Mouse (Mus musculus): ENCODE measurements around the gene Dand5. TPM values are rescaled to one million over a fixed set of nuclear protein-coding genes. Genes with fewer than 3 reads are reported as not detected.

Dand5 gene
- 4.1 and 5.1 TPM in 2 replicates for polyA plus RNA-seq (2016; fragmentation: Nextera tagmentation; extraction: Ambion mirVana)

DNA sequence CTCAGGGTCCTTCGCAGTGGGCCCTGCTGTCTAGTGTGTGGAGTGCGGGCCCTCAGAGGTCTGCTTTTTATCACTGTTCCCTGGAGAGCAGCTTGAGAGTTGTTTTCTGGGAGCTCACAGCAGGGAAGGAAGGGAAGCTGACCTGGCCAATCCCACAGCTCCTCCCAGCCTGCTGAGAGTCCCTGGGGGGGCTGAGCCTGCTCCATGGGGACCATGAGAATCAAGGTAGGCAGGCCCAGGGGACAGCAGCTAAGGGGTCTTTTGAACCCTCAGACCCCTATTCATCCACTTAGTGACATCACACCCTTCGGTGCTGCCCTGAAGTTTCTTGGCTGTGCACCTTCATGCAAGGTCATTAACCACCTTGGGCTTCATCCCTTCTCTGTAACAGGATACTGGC is at the start of gene Dand5:
Dand5 (minus strand) TSS at position 101 of the 400 bp plus-strand sequence.
- Histone ChIP-seq H3K4me2 (peak within 1 kb of the TSS; percentile 57), H3K27ac (no peak within 1 kb of the TSS; the same call in 1 of the 2 replicates), H3K36me3 (no peaks in the 10 kb centered on the region), H3K4me3 (replicated peaks) (peak within 1 kb of the TSS; percentile 23), H3K27me3 (peaks cover 9% of the 10 kb centered on the region; the same call in 1 of the 2 replicates), H3K4me1 (replicated peaks) (peaks cover 10% of the 10 kb centered on the region; the same call in 1 of the 2 replicates), H3K9ac (replicated peaks) (0 out of 2 replicates have a peak within 1 kb of the TSS, but pooled peaks have one; percentile 24), H3K9me3 (no peaks in the 10 kb centered on the region)
- no peak for ATAC-seq (ENCODE audit: insufficient number of reproducible peaks, insufficient read depth, low FRiP score, low TSS enrichment, low read depth)
- 24% methylated on average over 3 of the region's 3 CpGs for WGBS

DNA sequence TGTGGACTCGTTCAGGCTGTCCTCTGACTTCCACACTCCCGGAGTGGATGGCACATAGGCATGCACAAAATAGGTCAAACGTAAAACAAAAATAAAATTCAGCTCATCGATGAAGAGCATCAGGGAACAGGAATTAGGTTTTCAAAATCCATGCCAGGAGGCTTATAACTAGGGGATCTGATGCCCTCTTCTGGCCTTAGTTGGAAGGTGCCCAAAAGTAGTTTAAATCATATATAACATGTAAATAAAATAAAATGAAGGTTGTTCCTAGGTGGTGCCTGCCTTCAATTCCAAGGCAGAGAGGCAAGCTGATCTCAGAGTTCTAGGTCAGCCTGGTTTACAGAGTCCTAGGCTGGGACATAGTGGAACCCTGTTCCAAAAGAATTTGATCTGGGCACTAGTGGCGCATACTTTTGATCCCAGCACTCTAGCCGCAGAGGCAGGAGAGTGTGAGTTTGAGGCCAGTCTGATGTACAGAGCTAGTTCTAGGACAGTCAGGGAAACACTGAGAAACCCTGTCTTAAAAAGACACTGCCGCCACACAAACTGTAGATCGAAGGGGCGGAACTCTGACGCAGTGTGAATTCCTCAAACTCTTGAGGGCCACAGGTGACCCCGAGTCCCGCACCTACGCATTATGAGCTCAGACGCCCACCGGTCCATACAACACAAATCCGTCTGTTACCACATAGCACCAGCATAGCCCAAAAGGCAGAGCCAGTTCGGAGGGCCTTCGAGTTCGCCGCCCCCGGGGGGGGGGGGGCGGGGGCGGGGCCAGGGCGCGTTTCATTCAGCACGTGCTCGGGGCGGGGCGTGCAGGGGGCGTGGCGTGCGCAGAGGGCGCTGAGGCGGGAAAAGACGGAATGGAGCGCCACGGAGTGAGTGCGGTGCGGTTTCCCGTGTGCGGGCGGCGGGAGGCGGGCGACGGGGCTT is 49.0 kb upstream of the Dand5 start, which contains the start of gene Syce2:
Syce2 (plus strand) TSS at position 736 of the 933 bp plus-strand sequence.
- H3K4me1 ChIP-seq (replicated peaks) = peaks cover 13% of the 10 kb centered on the region
- 15% methylated on average over 46 of the region's 46 CpGs for WGBS
- no peak within 1 kb of the TSS for H3K27ac ChIP-seq
- H3K4me2 ChIP-seq = peak within 1 kb of the TSS; percentile 83
- H3K36me3 ChIP-seq = peaks cover 32% of the 10 kb centered on the region
- peak within 1 kb of the TSS; percentile 49 for H3K4me3 ChIP-seq (replicated peaks)
- no peaks in the 10 kb centered on the region for H3K9me3 ChIP-seq
- H3K27me3 ChIP-seq = peaks cover 13% of the 10 kb centered on the region
- ATAC-seq (ENCODE audit: insufficient number of reproducible peaks, insufficient read depth, low FRiP score, low TSS enrichment, low read depth) = peak; percentile 41
- H3K9ac ChIP-seq (replicated peaks) = peak within 1 kb of the TSS; percentile 63

DNA sequence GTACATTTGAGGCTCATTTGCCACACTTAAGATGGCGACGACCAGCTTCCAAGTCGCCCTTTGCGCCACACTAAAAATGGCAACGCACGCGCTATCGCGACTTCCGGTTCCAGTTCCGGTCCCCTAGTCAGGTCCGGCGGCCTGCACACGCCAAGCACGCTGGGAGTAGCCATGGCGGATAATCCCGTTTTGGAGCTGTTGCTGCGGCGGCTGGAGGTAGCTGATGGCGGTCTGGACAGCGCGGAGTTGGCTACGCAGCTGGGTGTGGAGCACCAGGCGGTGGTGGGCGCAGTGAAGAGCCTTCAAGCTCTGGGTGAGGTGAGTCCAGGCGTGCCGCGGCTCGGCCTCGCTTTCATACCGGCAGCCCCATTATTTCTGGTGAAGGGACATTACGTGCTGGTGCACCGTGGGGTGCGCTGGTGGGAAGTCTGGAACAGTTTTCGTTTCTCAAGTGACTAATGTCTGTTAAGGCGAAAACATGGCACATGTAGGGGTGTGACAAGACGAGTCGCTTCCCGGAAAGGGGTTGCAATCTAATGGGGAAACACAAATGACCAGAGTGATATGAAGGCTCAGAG is 34.3 kb upstream of the Dand5 start, which contains the start of gene Farsa:
Farsa (plus strand) TSS at position 126 of the 578 bp plus-strand sequence.
- WGBS = under 1% methylated on average over 39 of the region's 39 CpGs
- no peaks in the 10 kb centered on the region for H3K27me3 ChIP-seq
- no peaks in the 10 kb centered on the region for H3K9me3 ChIP-seq
- peak within 1 kb of the TSS; percentile 88 for H3K4me3 ChIP-seq (replicated peaks)
- peak; percentile 84 for ATAC-seq (ENCODE audit: insufficient number of reproducible peaks, insufficient read depth, low FRiP score, low TSS enrichment, low read depth)
- peaks cover 10% of the 10 kb centered on the region for H3K4me1 ChIP-seq (replicated peaks)
- peak within 1 kb of the TSS; percentile 91 for H3K4me2 ChIP-seq
- H3K9ac ChIP-seq (replicated peaks) = peak within 1 kb of the TSS; percentile 82
- H3K27ac ChIP-seq = peak within 1 kb of the TSS; percentile 79
- peaks cover 30% of the 10 kb centered on the region for H3K36me3 ChIP-seq

GRCm38 (mm10) chr8:84856434-84856833 is 33.8 kb upstream of the Dand5 start:
- peak; percentile 23; the same call in 1 of the 2 replicates for ATAC-seq (ENCODE audit: insufficient number of reproducible peaks, insufficient read depth, low FRiP score, low TSS enrichment, low read depth)
- peak overlapping the region; percentile 88 for H3K4me3 ChIP-seq (replicated peaks)
- H3K9ac ChIP-seq (replicated peaks) = no peak overlapping the region
- peaks cover 10% of the 10 kb centered on the region for H3K4me1 ChIP-seq (replicated peaks)
- 92% methylated on average over 3 of the region's 3 CpGs for WGBS
- no peaks in the 10 kb centered on the region for H3K27me3 ChIP-seq
- H3K27ac ChIP-seq = no peak overlapping the region
- no peaks in the 10 kb centered on the region for H3K9me3 ChIP-seq
- peak overlapping the region; percentile 91; the same call in 1 of the 2 replicates for H3K4me2 ChIP-seq
- H3K36me3 ChIP-seq = peaks cover 25% of the 10 kb centered on the region

GRCm38 (mm10) chr8:84847684-84848435 is 25.2 kb upstream of the Dand5 start:
- Histone ChIP-seq H3K4me3 (replicated peaks) (peak overlapping the region; percentile 97), H3K36me3 (peaks cover 28% of the 10 kb centered on the region), H3K4me2 (peak overlapping the region; percentile 80), H3K27me3 (no peaks in the 10 kb centered on the region), H3K4me1 (replicated peaks) (peaks cover 23% of the 10 kb centered on the region), H3K9me3 (no peaks in the 10 kb centered on the region), H3K27ac (peak overlapping the region; percentile 87), H3K9ac (replicated peaks) (no peak overlapping the region)
- WGBS = 46% methylated on average over 6 of the region's 6 CpGs
- ATAC-seq (ENCODE audit: insufficient number of reproducible peaks, insufficient read depth, low FRiP score, low TSS enrichment, low read depth) = no peak

DNA sequence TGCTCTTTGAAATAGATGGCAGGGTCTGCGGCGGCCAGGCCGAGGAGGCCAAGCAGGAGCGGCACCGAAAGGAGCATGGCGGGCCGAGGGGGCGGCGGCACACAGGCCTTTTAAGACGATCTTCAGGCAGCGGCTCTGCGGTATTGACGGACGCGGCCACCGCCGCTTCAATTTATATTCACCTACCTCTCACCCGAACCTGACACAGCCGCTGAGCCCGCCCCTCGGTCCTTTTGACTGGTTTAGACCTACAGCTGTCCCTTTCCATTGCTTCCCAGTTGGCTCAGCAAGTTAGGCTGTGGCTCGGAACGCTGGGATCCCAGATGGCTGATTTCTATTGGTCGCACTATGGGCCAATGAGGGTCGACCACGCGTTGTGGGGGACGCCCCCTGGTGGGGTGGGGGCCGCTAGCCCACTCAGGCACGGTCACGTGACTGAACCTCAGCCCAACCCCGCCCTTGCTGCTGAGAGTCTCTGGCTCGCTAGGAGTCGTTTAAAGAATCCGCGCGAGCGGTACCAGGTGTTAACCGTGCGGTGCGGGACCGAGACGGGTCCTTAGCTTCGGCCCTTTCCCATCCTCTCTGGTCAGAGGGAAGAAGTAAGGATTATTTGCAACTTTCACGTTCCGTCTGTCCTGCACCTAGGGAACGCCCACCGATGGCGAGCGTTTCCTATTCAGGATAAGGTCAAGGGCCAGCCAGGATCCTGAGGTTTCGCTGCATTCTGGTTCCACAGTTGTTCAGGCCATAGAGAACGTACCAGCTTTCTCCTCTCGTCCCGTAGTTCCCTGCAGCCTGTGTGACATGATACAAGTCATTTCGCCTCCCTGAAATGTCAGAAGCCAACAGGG is 24.3 kb upstream of the Dand5 start, which contains the start of gene Calr:
Calr (minus strand) TSS at position 213 of the 851 bp plus-strand sequence.
- no peaks in the 10 kb centered on the region for H3K9me3 ChIP-seq
- H3K4me1 ChIP-seq (replicated peaks) = peaks cover 23% of the 10 kb centered on the region
- H3K27ac ChIP-seq = peak within 1 kb of the TSS; percentile 87
- ATAC-seq (ENCODE audit: insufficient number of reproducible peaks, insufficient read depth, low FRiP score, low TSS enrichment, low read depth) = peak; percentile 100
- no peaks in the 10 kb centered on the region for H3K27me3 ChIP-seq
- H3K4me2 ChIP-seq = peak within 1 kb of the TSS; percentile 80
- H3K4me3 ChIP-seq (replicated peaks) = peak within 1 kb of the TSS; percentile 97
- H3K36me3 ChIP-seq = peaks cover 37% of the 10 kb centered on the region
- under 1% methylated on average over 55 of the region's 55 CpGs for WGBS
- H3K9ac ChIP-seq (replicated peaks) = peak within 1 kb of the TSS; percentile 97

DNA sequence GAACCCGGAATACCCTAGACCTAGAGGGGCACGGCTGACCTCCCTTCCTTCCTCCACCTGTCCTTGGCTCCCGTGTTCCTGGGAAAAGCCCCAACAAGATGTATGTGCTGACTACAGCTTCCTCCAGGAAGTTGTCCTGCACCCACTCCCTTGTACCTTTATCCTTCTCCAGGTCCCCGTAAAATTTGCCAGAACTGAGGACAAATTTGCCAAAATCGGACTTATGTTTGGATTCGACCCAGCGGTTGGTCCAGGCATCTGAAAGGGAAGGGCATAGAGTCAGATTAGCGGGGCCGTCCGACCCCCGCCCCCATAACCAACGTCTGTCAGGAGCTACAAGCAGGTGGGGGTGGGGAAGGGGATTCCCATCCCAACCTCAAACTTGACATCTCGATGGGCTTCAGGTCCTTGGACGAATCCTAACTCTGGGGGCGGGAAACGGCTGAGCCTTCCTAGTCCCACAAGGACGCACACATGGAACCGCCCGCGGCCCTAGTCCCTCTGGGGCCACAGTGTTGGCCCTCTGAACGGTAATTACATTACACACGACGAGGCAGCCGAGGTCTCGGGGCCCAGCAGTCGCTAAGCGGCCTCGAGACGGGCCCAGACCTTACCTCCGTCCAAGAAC is 23.6 kb upstream of the Dand5 start:
- peak overlapping the region; percentile 97 for H3K9ac ChIP-seq (replicated peaks)
- H3K4me2 ChIP-seq = peak overlapping the region; percentile 80
- peaks cover 23% of the 10 kb centered on the region for H3K4me1 ChIP-seq (replicated peaks)
- peak overlapping the region; percentile 85 for H3K27ac ChIP-seq
- no peaks in the 10 kb centered on the region for H3K27me3 ChIP-seq
- peak; percentile 29; the same call in 1 of the 2 replicates for ATAC-seq (ENCODE audit: insufficient number of reproducible peaks, insufficient read depth, low FRiP score, low TSS enrichment, low read depth)
- H3K36me3 ChIP-seq = peaks cover 45% of the 10 kb centered on the region
- H3K4me3 ChIP-seq (replicated peaks) = peak overlapping the region; percentile 97
- under 1% methylated on average over 30 of the region's 30 CpGs for WGBS
- H3K9me3 ChIP-seq = no peaks in the 10 kb centered on the region

DNA sequence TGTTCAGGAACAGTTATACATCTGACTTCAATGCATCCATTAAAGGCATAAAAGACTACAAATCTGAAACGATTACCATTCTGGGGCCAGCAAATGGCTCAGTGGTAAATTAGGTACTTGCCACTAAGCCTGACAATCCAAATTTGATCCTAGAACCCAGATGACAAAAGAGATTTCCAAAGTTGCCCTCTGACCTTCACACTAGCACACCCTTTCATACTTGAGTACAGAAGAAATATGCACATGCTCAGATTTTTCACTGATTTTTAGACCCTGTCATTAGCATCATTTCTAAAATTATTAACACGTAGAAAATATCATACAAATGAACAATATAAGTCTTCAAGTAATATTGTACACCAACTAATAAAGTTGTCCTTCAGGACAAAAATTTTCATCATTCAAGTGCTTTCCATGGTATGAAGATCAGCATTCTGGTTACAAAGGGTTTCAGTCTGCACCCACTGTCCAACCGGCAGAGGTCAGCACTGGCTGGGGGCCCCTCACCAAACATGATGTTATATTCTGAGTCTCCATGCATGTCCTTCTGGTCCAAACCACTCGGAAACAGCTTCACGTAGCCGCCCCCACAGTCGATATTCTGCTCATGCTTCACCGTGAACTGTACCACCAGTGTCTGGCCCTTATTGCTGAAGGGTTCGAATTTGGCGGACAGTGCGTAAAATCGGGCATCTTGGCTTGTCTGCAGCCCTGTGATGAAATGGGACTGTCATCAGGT is 22.9 kb upstream of the Dand5 start:
- Histone ChIP-seq H3K4me3 (replicated peaks) (peak overlapping the region; percentile 97), H3K27me3 (no peaks in the 10 kb centered on the region), H3K9ac (replicated peaks) (peak overlapping the region; percentile 97), H3K36me3 (peaks cover 46% of the 10 kb centered on the region), H3K4me1 (replicated peaks) (peaks cover 23% of the 10 kb centered on the region), H3K9me3 (no peaks in the 10 kb centered on the region), H3K27ac (peak overlapping the region; percentile 85), H3K4me2 (peak overlapping the region; percentile 80)
- WGBS = 22% methylated on average over 12 of the region's 12 CpGs
- no peak for ATAC-seq (ENCODE audit: insufficient number of reproducible peaks, insufficient read depth, low FRiP score, low TSS enrichment, low read depth)

DNA sequence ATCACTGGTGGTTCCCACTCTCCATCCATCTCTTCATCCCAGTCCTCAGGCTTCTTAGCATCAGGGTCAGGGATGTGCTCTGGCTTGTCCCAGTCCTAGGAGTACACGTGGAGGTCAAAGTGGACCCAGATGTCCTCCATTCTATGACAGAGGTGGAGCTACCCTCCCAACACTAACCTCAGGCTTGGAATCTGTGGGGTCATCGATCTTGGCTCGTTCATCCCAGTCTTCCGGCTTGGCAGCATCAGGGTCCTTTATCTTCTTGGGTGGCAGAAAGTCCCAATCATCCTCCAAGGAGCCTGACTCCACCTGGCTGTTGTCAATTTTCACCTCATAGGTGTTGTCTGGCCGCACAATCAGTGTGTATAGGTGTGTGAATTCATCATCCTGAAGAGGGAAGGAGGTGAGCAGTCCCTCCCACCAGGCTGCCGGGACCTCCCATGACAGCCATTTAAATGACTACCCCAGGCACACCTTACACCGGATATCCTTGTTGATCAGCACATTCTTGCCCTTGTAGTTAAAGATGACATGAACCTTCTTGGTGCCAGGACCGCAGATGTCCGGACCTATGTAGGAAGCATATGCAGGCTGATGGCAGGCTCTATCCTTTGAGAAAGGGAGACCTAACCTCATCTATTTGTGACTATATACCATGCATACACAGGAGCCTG is 21.9 kb upstream of the Dand5 start:
- Histone ChIP-seq H3K9ac (replicated peaks) (peak overlapping the region; percentile 97; the same call in 1 of the 2 replicates), H3K27me3 (no peaks in the 10 kb centered on the region), H3K36me3 (peaks cover 47% of the 10 kb centered on the region), H3K4me3 (replicated peaks) (peak overlapping the region; percentile 97), H3K9me3 (no peaks in the 10 kb centered on the region), H3K4me1 (replicated peaks) (peaks cover 27% of the 10 kb centered on the region), H3K27ac (no peak overlapping the region), H3K4me2 (peak overlapping the region; percentile 80)
- WGBS = 84% methylated on average over 9 of the region's 9 CpGs
- ATAC-seq (ENCODE audit: insufficient number of reproducible peaks, insufficient read depth, low FRiP score, low TSS enrichment, low read depth) = no peak
